Mouse (Mus musculus) cerebellum, adult 9-11 months (tissue): ENCODE results near the gene Dgkg.
A peak's percentile ranks its signal among the peaks of the same experiment; 100 is the strongest.

ENCODE experiments used
- DNase-seq: peaks from one replicate; pipeline ENCODE4 v3.0.0; 2022

The Dgkg gene

GRCm38 (mm10) chr16:22589619-22590018 lies 67.4 kb downstream of the Dgkg start:
- no peak for DNase-seq

DNA sequence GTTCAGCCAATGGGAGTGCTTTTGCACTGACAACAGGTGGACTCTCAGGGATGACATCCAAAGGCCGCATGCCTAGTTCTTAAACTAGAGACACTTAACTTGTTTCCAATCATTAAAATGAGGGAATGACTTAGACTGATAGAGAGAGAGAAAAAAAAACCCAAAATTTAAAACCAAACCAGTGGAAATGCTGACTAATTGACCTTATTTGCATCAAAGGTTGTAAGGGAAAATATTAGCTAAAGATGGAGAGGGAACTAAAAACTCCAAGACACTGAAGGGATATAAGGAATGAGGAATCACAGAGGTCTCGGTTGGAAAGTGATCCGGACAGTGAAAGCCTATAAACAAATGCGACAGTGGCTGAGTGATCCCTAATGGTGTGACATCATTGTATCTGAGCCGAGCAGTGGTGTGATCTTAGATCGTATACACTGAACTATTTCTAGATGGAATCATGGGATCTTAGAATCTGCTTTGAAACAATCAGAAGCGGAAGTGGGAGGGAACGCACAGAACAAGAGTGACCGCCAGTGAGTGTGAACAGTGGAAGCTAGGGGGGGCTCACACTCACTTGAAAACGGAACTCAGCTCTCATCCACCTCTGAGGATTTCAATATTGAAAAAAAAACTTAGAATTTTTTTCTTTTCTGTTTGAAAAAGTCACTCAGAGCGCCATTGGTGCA lies 70.7 kb downstream of the Dgkg start:
- DNase-seq = no peak

GRCm38 (mm10) chr16:22585523-22585922 lies 71.5 kb downstream of the Dgkg start:
- DNase-seq = no peak

- DNase-seq = no peak
Observed at GRCm38 (mm10) chr16:22583401-22583800, 73.6 kb downstream of the Dgkg start.

- peak; percentile 41 for DNase-seq
Observed at GRCm38 (mm10) chr16:22582173-22582929, 74.7 kb downstream of the Dgkg start.

DNA sequence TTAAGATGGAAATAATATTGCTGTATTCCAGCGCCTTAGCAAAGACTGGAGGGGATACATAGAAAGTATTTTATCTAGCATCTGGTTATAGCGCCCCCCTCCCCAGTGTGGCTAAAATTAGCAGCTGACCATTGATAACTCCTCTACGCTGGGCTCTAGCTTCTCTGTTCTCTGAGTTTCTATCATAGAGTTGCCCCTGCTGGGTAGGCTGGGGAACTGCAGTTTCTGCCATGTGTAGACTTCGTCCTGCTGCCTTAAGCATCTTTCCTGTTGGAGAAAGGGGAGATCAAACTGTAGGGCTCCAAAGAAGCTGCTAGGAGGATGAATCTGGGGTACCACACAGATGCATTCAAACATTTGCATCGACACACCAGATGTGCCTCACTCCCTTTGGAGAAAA lies 76.9 kb downstream of the Dgkg start:
- no peak for DNase-seq

GRCm38 (mm10) chr16:22578883-22579282 lies 78.1 kb downstream of the Dgkg start:
- no peak for DNase-seq

GRCm38 (mm10) chr16:22577656-22578055 lies 79.4 kb downstream of the Dgkg start:
- no peak for DNase-seq

DNA sequence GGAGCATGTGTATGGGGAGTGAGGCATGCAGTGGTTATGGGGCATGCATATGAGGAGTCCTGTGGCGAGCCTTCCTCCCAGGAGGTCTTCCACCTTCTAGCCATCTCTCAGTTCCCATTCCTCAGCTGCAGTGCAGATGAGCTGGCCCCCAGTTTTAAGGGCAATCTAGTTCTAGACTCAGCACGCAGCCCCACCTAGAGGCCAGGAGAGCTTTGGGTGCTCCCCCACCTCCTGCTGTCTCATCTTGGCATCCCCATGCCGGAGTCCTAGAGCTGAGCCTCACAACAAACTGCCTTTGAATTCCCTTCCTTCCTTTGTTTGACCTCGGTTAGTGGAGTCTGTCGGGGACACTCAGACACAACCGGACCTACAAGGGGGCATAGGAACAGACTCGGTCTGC lies 82.9 kb downstream of the Dgkg start:
- no peak for DNase-seq

DNA sequence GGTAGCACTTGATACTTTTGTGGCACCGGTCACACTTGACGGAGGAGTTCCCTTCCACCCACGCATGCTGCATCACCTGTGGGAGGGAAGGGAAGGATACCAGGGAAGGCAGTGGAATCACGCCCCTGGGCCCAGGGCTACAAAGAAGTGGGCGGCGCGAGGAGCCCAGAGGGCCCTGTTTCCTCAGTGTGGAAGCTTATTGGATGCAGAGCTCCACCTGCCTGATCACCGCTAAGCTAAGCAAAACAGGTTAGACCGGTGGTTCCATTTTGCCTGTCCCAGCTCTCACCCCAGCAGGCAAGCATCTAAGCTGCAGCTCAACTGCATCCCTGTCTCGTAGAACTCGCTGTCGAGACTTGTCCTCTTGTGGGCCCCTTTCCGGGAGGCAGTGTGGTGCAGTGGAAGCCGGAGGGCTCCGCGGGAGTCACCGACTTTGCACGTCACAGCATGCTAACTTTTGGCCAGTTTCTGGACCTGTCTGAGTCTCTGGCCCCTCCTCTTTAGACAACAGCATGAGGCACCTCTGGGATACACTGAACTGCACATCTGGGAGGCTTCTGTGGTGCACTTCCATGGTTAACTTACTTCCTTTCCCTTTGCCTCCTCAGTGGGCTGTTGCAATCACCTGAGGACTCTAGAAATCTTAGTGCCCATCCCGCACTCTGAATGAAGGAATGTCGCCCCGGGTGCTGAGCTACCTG lies 84.2 kb downstream of the Dgkg start:
- DNase-seq = no peak

GRCm38 (mm10) chr16:22564907-22565272 lies 92.1 kb downstream of the Dgkg start:
- no peak for DNase-seq

- peak; percentile 79 for DNase-seq
Observed at GRCm38 (mm10) chr16:22564259-22564906, 92.6 kb downstream of the Dgkg start.

GRCm38 (mm10) chr16:22563594-22563993 lies 93.4 kb downstream of the Dgkg start:
- no peak for DNase-seq

DNA sequence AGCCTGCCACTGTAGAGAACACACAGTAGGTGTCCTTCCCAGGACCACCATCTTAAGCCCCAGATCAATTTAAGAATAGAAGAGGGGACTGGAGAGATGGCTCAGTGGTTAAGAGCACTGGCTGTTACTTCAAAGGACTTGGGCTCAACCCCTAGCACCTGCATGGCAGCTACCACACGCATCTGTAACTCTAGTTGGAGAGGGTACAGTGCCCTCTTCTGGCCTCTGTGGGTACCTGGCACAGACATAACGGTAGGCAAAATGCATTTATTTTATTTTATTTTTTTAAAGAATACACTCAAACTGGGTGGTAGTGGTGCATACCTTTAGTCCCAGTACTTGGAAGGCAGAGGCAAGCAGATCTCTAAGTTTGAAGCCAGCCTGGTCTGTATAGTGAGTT lies 102.0 kb downstream of the Dgkg start:
- no peak for DNase-seq

- no peak for DNase-seq
Observed at GRCm38 (mm10) chr16:22552351-22552750, 104.7 kb downstream of the Dgkg start.

DNA sequence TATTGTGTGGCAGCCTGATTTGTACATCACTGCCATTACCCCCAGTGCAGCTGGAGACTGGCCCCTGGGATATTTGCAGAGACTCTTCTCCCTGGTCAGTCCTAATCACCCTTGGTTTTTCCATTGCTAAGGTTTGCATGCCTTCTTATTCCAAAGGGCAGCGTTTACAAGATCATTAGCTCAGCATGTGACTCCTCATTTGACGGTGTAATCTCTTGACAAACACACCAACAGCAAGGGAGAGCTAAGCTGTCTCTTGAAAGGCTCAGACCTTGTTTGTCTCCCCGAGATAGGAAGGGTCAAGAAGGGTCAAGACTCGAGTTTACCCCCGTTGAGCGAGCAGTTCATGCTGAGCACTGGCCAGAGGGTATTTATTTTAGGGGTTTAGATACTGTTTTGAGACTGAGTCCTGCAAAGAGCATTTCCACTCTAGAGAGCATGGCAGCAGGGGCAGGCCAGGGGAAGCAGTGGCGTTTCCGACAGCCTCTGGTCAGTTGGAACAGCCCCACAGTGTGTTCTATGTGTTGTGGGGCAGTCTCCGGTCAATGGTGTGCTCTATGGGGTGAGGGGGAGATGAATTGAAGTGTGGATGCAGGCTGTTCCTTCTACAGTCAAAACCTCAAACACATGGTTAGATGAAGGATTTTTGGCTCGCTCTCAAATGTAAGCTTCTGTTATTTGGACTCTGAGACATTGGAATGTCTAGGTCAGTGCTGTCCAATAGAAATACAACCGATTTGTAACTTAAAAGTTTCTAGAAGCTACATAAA lies 105.6 kb downstream of the Dgkg start:
- no peak for DNase-seq

GRCm38 (mm10) chr16:22549346-22549745 lies 107.7 kb downstream of the Dgkg start:
- DNase-seq = no peak

GRCm38 (mm10) chr16:22548167-22549080 lies 108.6 kb downstream of the Dgkg start:
- peak; percentile 81 for DNase-seq

DNA sequence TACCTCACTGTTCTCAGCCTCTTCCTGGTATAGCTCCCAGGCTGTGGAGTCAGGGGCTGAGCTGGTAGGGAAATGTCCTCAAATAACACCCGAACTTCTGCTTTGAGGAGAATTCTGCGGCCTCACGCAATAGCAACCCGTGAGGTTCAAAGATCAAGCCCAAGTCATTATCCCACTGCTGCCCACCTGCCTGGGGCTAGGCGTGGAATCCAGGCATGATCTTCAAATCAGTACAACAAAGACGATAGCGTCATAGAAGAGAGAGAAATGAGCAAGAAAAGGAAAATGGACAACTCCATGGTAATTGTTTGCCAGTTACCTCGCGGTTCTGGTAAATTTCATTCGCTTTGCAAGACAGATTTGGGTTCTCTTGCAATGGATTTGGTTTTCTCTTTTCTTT lies 109.3 kb downstream of the Dgkg start:
- DNase-seq = no peak

- DNase-seq = no peak
Observed at GRCm38 (mm10) chr16:22545799-22546198, 111.2 kb downstream of the Dgkg start.

- DNase-seq = peak; percentile 41
Observed at GRCm38 (mm10) chr16:22545016-22545561, 111.9 kb downstream of the Dgkg start.
